Mouse (Mus musculus) NIH3T3 (cell line): ENCODE results near the gene Gm9964.
A peak's percentile ranks its signal among the peaks of the same experiment; 100 is the strongest.
"Not testable (repeated sequence)": the region's sequence is repeated elsewhere in the genome, so short reads cannot be mapped to it uniquely, and the experiment has no call there.

ENCODE experiments used
- DNase-seq: peaks from one replicate; pipeline ENCODE4 v3.0.0-alpha.2; 2012; ENCODE audit warnings: low read depth

Gm9964 gene

GRCm38 (mm10) chr11:79296856-79297491 is at the start of gene Gm9964:
Gene Gm9964, minus strand, starts transcription at chr11:79296906.
- peak; percentile 65 for DNase-seq

- peak; percentile 68 for DNase-seq
Observed at GRCm38 (mm10) chr11:79339808-79340781, 43.4 kb upstream of the Gm9964 start.

GRCm38 (mm10) chr11:79339234-79339807 is 42.6 kb upstream of the Gm9964 start, which contains the start of gene Nf1:
Gene Nf1, plus strand, starts transcription at chr11:79339693.
- peak; percentile 99 for DNase-seq

- DNase-seq = peak; percentile 48
Observed at GRCm38 (mm10) chr11:79338621-79339020, 41.9 kb upstream of the Gm9964 start.

- DNase-seq = peak; percentile 30
Observed at GRCm38 (mm10) chr11:79336722-79337267, 40.1 kb upstream of the Gm9964 start.

- DNase-seq = no peak
Observed at GRCm38 (mm10) chr11:79335077-79335476, 38.4 kb upstream of the Gm9964 start.

- DNase-seq = no peak
Observed at GRCm38 (mm10) chr11:79329585-79329984, 32.9 kb upstream of the Gm9964 start.

GRCm38 (mm10) chr11:79328060-79328459 is 31.4 kb upstream of the Gm9964 start:
- no peak for DNase-seq

GRCm38 (mm10) chr11:79327106-79327505 is 30.4 kb upstream of the Gm9964 start:
- DNase-seq = no peak

- no peak for DNase-seq
Observed at GRCm38 (mm10) chr11:79325663-79326062, 29.0 kb upstream of the Gm9964 start.

GRCm38 (mm10) chr11:79323985-79324685 is 27.4 kb upstream of the Gm9964 start:
- no peak for DNase-seq

GRCm38 (mm10) chr11:79319807-79320206 is 23.1 kb upstream of the Gm9964 start:
- no peak for DNase-seq

GRCm38 (mm10) chr11:79316807-79317345 is 20.2 kb upstream of the Gm9964 start:
- DNase-seq = no peak

GRCm38 (mm10) chr11:79310467-79310866 is 13.8 kb upstream of the Gm9964 start:
- DNase-seq = no peak

GRCm38 (mm10) chr11:79307560-79308200 is 11.0 kb upstream of the Gm9964 start:
- DNase-seq = no peak

GRCm38 (mm10) chr11:79306996-79307395 is 10.3 kb upstream of the Gm9964 start:
- DNase-seq = peak; percentile 78

- DNase-seq = peak; percentile 91
Observed at GRCm38 (mm10) chr11:79306510-79306909, 9.8 kb upstream of the Gm9964 start.

- DNase-seq = peak; percentile 63
Observed at GRCm38 (mm10) chr11:79305697-79306340, 9.1 kb upstream of the Gm9964 start.

GRCm38 (mm10) chr11:79304245-79304644 is 7.5 kb upstream of the Gm9964 start:
- DNase-seq = not testable (repeated sequence)

GRCm38 (mm10) chr11:79303109-79303508 is 6.4 kb upstream of the Gm9964 start:
- DNase-seq = no peak
